Mouse (Mus musculus): ENCODE measurements around the gene Klrg1. TPM values are rescaled to one million over a fixed set of nuclear protein-coding genes. Genes with fewer than 3 reads are reported as not detected.
A peak's percentile ranks its signal among the peaks of the same experiment; 100 is the strongest.

Klrg1 gene
- total RNA-seq, 2 experiments from 2014 or later: not detected

- no peak for ATAC-seq (replicated peaks; ENCODE audit: poor library complexity)
These were observed 11.1 kb upstream of the Klrg1 start for GRCm38 (mm10) chr6:122293796-122294195.

GRCm38 (mm10) chr6:122293121-122293520 lies 10.4 kb upstream of the Klrg1 start:
- ATAC-seq (replicated peaks; ENCODE audit: poor library complexity): no peak

- peak; percentile 35 for ATAC-seq (replicated peaks; ENCODE audit: poor library complexity)
These were observed 9.5 kb upstream of the Klrg1 start for GRCm38 (mm10) chr6:122292184-122292583.

GRCm38 (mm10) chr6:122291735-122292134 lies 9.1 kb upstream of the Klrg1 start:
- ATAC-seq (replicated peaks; ENCODE audit: poor library complexity): peak; percentile 53

GRCm38 (mm10) chr6:122291264-122291663 lies 8.6 kb upstream of the Klrg1 start:
- ATAC-seq (replicated peaks; ENCODE audit: poor library complexity): no peak

GRCm38 (mm10) chr6:122290253-122290652 lies 7.6 kb upstream of the Klrg1 start:
- no peak for ATAC-seq (replicated peaks; ENCODE audit: poor library complexity)

- ATAC-seq (replicated peaks; ENCODE audit: poor library complexity): no peak
These were observed 6.6 kb upstream of the Klrg1 start for GRCm38 (mm10) chr6:122289313-122289712.

- ATAC-seq (replicated peaks; ENCODE audit: poor library complexity): peak; percentile 51; the same call in 1 of the 2 replicates
These were observed 5.6 kb upstream of the Klrg1 start for GRCm38 (mm10) chr6:122288263-122288662.

GRCm38 (mm10) chr6:122284823-122285222 lies 2.1 kb upstream of the Klrg1 start:
- ATAC-seq (replicated peaks; ENCODE audit: poor library complexity): no peak

GRCm38 (mm10) chr6:122284304-122284703 lies 1.6 kb upstream of the Klrg1 start:
- peak; percentile 60 for ATAC-seq (replicated peaks; ENCODE audit: poor library complexity)

- ATAC-seq (replicated peaks; ENCODE audit: poor library complexity): no peak
These were observed 747 bp upstream of the Klrg1 start for GRCm38 (mm10) chr6:122283429-122283828.

GRCm38 (mm10) chr6:122276565-122276964 lies 6.1 kb downstream of the Klrg1 start:
- ATAC-seq (replicated peaks; ENCODE audit: poor library complexity): no peak

- peak; percentile 73 for ATAC-seq (replicated peaks; ENCODE audit: poor library complexity)
These were observed 8.1 kb downstream of the Klrg1 start for GRCm38 (mm10) chr6:122274546-122274945.

GRCm38 (mm10) chr6:122270152-122270551 lies 12.5 kb downstream of the Klrg1 start:
- ATAC-seq (replicated peaks; ENCODE audit: poor library complexity): peak; percentile 78

- no peak for ATAC-seq (replicated peaks; ENCODE audit: poor library complexity)
These were observed 13.5 kb downstream of the Klrg1 start for GRCm38 (mm10) chr6:122269170-122269569.

- 0 out of 2 replicates have a peak, but pooled peaks have one; percentile 11 for ATAC-seq (replicated peaks; ENCODE audit: poor library complexity)
These were observed 14.1 kb downstream of the Klrg1 start for GRCm38 (mm10) chr6:122268561-122268960.

GRCm38 (mm10) chr6:122262543-122262942 lies 20.1 kb downstream of the Klrg1 start:
- no peak for ATAC-seq (replicated peaks; ENCODE audit: poor library complexity)

- peak; percentile 50 for ATAC-seq (replicated peaks; ENCODE audit: poor library complexity)
These were observed 30.5 kb downstream of the Klrg1 start for GRCm38 (mm10) chr6:122252146-122252545.

- ATAC-seq (replicated peaks; ENCODE audit: poor library complexity): 0 out of 2 replicates have a peak, but pooled peaks have one; percentile 39
These were observed 32.6 kb downstream of the Klrg1 start for GRCm38 (mm10) chr6:122250033-122250432.
